Mouse (Mus musculus) spleen, adult 18-20 months (tissue): ENCODE results near the gene Cadm1.

ENCODE experiments used
- DNase-seq, 2 experiments: peaks; one replicate each; pipeline ENCODE4 v3.0.0; 2022; ENCODE audit warnings: mixed read lengths in 2 of 2

The Cadm1 gene

GRCm38 (mm10) chr9:47552960-47553575, 23.1 kb downstream of the Cadm1 start:
- no peak for DNase-seq

- no peak for DNase-seq
These were observed 30.8 kb downstream of the Cadm1 start for GRCm38 (mm10) chr9:47560726-47561125.

GRCm38 (mm10) chr9:47561596-47561995, 31.6 kb downstream of the Cadm1 start:
- DNase-seq = no peak

- no peak for DNase-seq
These were observed 35.1 kb downstream of the Cadm1 start for GRCm38 (mm10) chr9:47565088-47565487.

GRCm38 (mm10) chr9:47567873-47568272, 37.9 kb downstream of the Cadm1 start:
- no peak for DNase-seq

GRCm38 (mm10) chr9:47570184-47570583, 40.2 kb downstream of the Cadm1 start:
- DNase-seq = no peak

GRCm38 (mm10) chr9:47571461-47571860, 41.5 kb downstream of the Cadm1 start:
- no peak for DNase-seq

- no peak for DNase-seq
These were observed 42.2 kb downstream of the Cadm1 start for GRCm38 (mm10) chr9:47572132-47572531.

GRCm38 (mm10) chr9:47573456-47573855, 43.5 kb downstream of the Cadm1 start:
- no peak for DNase-seq

GRCm38 (mm10) chr9:47574710-47575414, 44.9 kb downstream of the Cadm1 start:
- DNase-seq = no peak

GRCm38 (mm10) chr9:47575764-47576163, 45.8 kb downstream of the Cadm1 start:
- DNase-seq = no peak

GRCm38 (mm10) chr9:47579464-47579863, 49.5 kb downstream of the Cadm1 start:
- no peak for DNase-seq

- DNase-seq = no peak
These were observed 51.8 kb downstream of the Cadm1 start for GRCm38 (mm10) chr9:47581576-47582365.

- DNase-seq = no peak
These were observed 53.3 kb downstream of the Cadm1 start for GRCm38 (mm10) chr9:47583241-47583640.

GRCm38 (mm10) chr9:47586176-47586575, 56.2 kb downstream of the Cadm1 start:
- DNase-seq = no peak

- no peak for DNase-seq
These were observed 56.9 kb downstream of the Cadm1 start for GRCm38 (mm10) chr9:47586839-47587238.

GRCm38 (mm10) chr9:47587577-47588194, 57.7 kb downstream of the Cadm1 start:
- DNase-seq = no peak

GRCm38 (mm10) chr9:47589832-47590231, 59.9 kb downstream of the Cadm1 start:
- DNase-seq = no peak

- DNase-seq = no peak
These were observed 71.6 kb downstream of the Cadm1 start for GRCm38 (mm10) chr9:47601541-47601940.

GRCm38 (mm10) chr9:47603971-47604370, 74.0 kb downstream of the Cadm1 start:
- DNase-seq = no peak

GRCm38 (mm10) chr9:47605628-47606027, 75.7 kb downstream of the Cadm1 start:
- no peak for DNase-seq

- no peak for DNase-seq
These were observed 78.5 kb downstream of the Cadm1 start for GRCm38 (mm10) chr9:47608441-47608840.

GRCm38 (mm10) chr9:47608921-47609320, 78.9 kb downstream of the Cadm1 start:
- no peak for DNase-seq
